Mouse (Mus musculus) A20 (cell line): Measurements from ENCODE around the gene Jagn1.

Experiments used
- DNase-seq: peaks from one replicate; pipeline ENCODE4 v3.0.0-alpha.2; 2011; ENCODE audit warnings: low read depth, low spot score

Jagn1 gene

DNA sequence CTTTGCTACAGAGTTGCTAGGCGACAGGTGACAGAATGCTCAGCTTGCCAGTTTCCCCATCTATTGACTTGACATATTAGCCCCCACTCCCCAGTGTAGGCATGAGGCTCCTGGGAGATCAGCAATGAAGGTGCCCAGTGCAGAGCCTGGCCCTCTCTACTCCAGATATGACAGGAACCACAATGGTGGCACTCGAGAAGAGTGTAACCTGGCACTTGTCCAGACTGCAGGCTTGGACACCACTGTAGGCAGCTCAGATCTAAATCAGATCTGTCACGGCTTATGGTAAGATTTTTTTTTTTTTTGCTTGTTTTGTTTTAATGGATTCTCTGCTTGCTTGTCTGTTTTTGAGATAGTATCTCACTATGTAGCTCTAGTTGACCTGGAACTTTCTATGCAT is 8.7 kb upstream of the Jagn1 start:
- DNase-seq = no peak

DNA sequence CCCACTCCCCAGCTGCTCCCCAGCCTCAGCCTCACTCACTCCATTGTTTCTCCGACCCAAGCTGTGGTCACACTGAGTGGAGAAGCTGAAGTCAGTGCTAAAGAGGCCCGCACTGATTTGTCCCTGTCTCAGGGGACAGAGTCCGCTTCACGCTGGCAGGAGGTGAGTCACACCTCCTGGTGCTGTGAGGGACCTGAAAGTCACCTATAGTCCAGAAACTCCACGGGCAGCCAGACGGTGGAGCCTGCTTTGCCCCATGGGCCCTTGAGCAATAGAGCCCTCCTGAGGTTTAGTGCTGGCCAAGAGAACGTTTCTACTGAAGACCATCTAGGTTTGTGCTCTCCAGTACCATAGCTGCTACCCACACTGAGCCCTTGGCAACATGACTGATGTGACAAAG is 7.7 kb upstream of the Jagn1 start:
- no peak for DNase-seq

DNA sequence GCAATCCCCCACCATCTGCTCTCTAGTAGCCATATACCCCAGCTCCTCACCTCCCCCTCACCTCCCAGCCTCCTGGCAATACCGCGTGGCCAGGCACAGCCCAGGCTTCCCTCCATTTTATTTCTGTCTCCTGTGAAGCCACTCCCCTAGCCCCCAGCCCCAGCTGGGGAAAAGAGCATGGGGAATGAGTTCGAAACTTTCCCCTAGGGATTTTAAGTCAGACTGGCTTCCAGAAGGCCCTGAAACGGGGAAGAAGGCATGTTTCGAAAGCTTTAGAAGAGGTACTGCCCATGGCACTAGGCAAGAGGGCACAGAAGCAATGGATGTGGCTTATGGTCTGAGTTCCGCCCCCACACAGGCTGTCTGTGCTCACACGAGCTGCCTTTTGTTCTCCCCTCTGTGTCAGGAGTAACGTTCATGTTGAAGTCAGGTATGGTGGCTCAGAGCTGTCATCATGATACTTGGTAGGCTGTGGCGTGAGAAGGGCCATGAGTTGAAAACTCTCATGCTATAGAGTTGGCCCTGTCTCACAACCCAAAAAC is 6.6 kb upstream of the Jagn1 start, which contains the start of gene Cidec:
Cidec (minus strand) TSS at position 97 of the 542 bp plus-strand sequence.
- DNase-seq = no peak

DNA sequence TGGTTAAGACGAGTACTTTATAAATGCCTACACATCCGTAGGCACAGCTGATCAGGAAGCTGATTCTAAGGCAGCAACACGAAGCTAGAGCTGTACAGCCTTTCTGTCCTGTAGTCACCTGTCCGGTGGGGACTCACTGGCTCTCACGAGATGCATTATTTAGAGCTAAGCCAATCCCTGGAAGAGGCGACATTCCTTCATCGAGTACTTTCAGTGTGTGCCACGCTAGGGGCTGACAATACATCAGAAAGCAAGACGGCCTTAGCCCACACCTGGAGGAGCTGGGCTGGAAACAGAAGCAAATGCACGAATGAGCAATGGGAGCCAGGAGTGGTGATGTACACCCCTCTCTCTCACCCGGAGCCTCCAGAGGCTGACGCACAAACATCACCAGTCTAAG is 5.2 kb upstream of the Jagn1 start:
- DNase-seq = no peak

GRCm38 (mm10) chr6:113438721-113439430 is 3.5 kb upstream of the Jagn1 start:
- DNase-seq = no peak

- DNase-seq = no peak
Observed at GRCm38 (mm10) chr6:113440686-113441085, 1.7 kb upstream of the Jagn1 start.

DNA sequence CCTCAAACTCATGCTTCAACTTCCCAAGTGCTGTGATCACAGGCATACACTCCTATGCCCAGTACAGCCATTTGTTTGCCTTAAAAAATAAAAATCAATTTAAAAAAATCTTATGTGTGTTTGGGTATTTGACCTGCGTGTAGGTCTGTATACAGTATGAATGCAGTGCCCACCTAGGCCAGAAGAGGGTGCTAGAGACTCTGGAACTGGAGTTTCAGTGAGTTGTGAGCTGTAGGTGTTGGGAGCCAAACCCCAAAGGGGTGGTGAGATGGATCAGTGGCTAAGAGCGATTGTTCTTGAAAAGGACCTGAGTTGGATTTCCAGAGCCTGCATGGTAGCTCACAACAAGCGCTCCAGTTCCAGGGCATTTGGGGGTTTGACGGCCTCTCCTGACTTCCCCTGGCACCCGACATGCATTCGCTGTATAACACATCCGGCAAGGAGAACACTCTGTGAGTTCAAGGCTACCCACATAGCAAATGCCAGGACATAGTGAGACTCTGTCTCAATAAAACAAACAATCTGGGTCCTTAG is 1.2 kb upstream of the Jagn1 start:
- peak; percentile 88 for DNase-seq

DNA sequence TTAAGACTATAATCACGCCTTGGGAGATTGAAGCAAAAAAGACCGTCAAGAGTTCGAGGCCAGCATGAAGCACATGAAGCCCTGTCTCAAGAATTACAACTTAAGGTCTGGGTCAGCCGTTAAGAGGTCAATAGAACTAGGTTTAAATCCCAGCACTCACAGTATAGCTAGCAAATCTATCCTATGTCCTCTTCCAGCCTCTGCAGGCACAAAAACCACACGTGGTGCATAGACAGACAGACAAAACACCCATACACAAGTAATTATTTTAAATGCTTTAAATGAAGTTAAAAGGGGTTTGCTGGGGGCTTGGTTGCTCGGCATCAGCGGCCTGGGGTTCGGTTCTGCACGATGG is 305 bp upstream of the Jagn1 start:
- DNase-seq = no peak

- DNase-seq = peak; percentile 57
Observed at GRCm38 (mm10) chr6:113443091-113443490, 722 bp downstream of the Jagn1 start.

DNA sequence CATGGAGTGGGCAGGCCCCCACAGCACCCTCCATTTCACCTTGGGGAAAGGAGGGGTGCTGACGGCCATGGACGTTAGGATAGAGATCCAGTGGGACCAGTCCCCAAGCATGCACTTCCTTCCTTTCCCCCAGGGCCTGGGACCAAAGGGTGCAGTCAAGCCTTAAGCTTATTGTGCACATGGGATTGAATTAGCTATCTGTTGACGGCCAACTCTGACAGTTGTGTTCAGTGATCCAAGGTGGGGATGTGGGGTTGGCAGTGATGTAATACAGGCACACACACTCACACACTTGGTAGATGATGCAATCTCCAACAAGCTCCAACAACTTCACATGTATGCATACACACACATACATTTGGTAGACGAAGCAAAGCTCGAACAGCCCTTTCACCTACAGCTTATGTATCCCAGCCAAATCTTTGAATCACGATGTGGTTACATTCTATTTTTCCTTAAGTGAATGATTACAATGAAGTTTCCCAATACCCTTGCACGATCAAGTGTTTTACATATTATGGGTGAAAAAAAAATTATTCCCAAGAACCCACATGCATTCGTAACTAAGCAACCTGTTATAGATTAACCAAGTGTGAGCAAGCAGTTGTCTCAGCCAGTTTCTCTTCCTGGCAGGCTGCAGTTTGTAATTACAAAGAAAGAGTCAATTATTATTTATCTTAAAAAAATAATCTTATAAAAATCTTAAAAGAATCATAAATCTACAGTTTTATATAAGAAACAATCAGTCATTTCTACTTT is 2.0 kb downstream of the Jagn1 start:
- DNase-seq = no peak

- no peak for DNase-seq
Observed at GRCm38 (mm10) chr6:113447639-113448038, 5.3 kb downstream of the Jagn1 start.

DNA sequence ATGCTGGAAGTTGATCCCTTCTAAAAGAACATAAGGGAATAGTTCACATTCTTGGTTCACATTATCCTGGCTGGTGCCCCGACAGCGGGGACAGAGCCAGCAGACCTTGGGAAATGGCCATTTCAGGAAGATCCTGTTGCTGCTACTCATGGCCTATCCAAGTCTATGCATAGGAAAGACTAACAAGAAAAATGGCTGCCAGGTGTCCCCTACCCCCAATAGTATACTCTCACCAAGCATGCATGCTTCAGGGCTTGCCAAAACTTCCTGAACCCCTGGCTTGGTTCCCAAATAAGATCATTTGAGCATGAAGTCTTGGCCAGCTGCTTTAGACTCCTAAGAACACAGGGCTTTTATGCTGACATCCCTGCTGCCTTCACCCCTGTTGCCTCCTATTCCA is 9.5 kb downstream of the Jagn1 start:
- no peak for DNase-seq

DNA sequence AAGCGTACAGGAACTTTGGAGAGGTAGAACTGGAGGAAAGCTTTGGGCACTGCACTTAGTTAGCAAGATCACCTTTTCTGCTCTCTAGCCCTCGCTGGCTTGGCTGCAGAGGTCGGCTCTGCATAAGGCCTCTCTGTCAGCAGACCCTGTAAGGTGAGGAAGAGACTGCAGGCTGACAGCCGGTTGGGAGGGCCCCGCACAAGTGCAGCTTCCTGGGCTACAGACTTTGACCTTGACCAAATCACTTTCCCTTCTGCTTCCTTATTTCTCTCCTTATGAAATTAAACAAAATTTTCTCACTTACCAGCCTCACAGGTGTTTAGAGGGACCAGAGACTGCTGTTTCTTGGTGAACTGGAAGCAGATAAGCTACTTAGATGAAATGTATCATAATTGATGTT is 12.6 kb downstream of the Jagn1 start:
- peak; percentile 80 for DNase-seq

DNA sequence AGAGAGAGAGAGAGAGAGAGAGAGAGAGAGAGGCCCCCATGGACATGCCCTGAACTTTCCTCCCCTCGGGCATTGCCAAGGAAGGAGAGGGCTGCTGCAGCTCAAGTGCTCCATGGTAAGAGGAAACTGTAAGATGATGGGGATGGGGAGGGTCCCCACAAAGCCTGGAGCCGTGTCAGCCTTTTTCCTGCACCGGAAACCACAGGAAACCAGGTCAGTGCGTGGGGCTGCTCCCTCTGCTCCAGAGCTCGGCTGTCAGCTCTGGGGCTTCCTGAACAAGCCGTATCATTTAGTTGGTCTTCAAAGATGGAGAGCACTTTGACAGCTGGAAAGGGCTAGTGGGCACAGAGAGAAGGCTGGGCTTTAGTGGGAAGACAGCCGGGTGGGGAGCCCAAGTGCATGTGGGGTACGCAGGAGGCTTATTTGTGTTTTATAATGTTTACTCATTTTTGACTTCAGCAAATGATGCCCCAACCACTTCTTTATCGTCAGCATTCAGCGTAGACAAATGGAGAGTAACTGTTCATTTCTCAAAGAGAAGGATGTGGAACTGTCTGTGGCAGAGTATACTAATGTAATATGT is 15.7 kb downstream of the Jagn1 start, which contains the start of gene Il17re:
Il17re (plus strand) TSS at position 533 of the 583 bp plus-strand sequence.
- no peak for DNase-seq

GRCm38 (mm10) chr6:113458635-113459034 is 16.3 kb downstream of the Jagn1 start:
- DNase-seq = no peak

- DNase-seq = no peak
Observed at GRCm38 (mm10) chr6:113464040-113464439, 21.7 kb downstream of the Jagn1 start.

GRCm38 (mm10) chr6:113465602-113466001 is 23.2 kb downstream of the Jagn1 start:
- DNase-seq = no peak

- peak; percentile 30 for DNase-seq
Observed at GRCm38 (mm10) chr6:113468512-113468911, 26.1 kb downstream of the Jagn1 start.

- DNase-seq = peak; percentile 76
Observed at GRCm38 (mm10) chr6:113469021-113469420, 26.7 kb downstream of the Jagn1 start.

- DNase-seq = no peak
Observed at GRCm38 (mm10) chr6:113469432-113469831, 27.1 kb downstream of the Jagn1 start.

- no peak for DNase-seq
Observed at GRCm38 (mm10) chr6:113471297-113471936, 29.0 kb downstream of the Jagn1 start, which contains the start of gene Il17rc. TSS of gene Il17rc (plus strand) at chr6:113471427.

DNA sequence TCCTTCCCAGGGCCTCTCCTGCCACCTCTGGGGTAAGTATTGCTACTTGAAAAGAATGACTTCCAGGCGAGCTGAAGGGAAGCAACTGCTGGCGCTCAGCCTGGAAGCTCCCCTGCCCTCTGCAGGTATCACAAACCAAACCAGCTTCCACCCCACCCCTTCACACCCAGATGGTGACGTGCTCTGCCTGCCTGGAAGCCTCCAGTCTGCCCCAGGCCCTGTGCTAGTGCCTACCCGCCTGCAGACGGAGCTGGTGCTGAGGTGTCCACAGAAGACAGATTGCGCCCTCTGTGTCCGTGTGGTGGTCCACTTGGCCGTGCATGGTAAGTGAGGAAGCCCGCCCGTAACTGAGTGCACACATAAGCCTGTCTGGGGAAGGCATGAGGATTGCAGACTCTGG is 29.7 kb downstream of the Jagn1 start:
- DNase-seq = no peak
